Mouse (Mus musculus): ENCODE results near the gene Hps1. TPM values are rescaled to one million over a fixed set of nuclear protein-coding genes. Genes with fewer than 3 reads are reported as not detected.

The Hps1 gene
- polyA plus RNA-seq, 1 experiment from 2014 or later, result 20.6 TPM

- Histone ChIP-seq H3K9me3 (replicated peaks) (no peaks in the 10 kb centered on the region), H3K27ac (replicated peaks) (no peak overlapping the region)
- WGBS, result 67% methylated on average over 8 of the region's 8 CpGs
These were observed 39.4 kb downstream of the Hps1 start for GRCm38 (mm10) chr19:42740163-42740899.

GRCm38 (mm10) chr19:42739734-42740133 is 40.0 kb downstream of the Hps1 start:
- no peaks in the 10 kb centered on the region for H3K27me3 ChIP-seq
- H3K36me3 ChIP-seq, result no peaks in the 10 kb centered on the region
- WGBS, result 90% methylated on average over 6 of the region's 6 CpGs
- peaks cover 40% of the 10 kb centered on the region for H3K4me1 ChIP-seq
- H3K4me3 ChIP-seq (replicated peaks), result no peak overlapping the region
- H3K9ac ChIP-seq, result no peak overlapping the region
- no peak for ATAC-seq (ENCODE audit: insufficient number of reproducible peaks, low FRiP score, low TSS enrichment, low read depth)
- H3K27ac ChIP-seq (replicated peaks), result no peak overlapping the region
- no peaks in the 10 kb centered on the region for H3K9me3 ChIP-seq (replicated peaks)
- no peak overlapping the region for H3K4me2 ChIP-seq (replicated peaks)

More at GRCm38 (mm10) chr19:42740163-42740899, 39.4 kb downstream of the Hps1 start:
- H3K9ac ChIP-seq, result no peak overlapping the region
- peaks cover 43% of the 10 kb centered on the region for H3K4me1 ChIP-seq
- H3K4me3 ChIP-seq (replicated peaks), result no peak overlapping the region
- H3K27me3 ChIP-seq, result no peaks in the 10 kb centered on the region
- ATAC-seq (ENCODE audit: insufficient number of reproducible peaks, low FRiP score, low TSS enrichment, low read depth), result no peak
- H3K4me2 ChIP-seq (replicated peaks), result no peak overlapping the region
- H3K36me3 ChIP-seq, result no peaks in the 10 kb centered on the region

GRCm38 (mm10) chr19:42737753-42738152 is 42.0 kb downstream of the Hps1 start:
- H3K4me2 ChIP-seq (replicated peaks), result no peak overlapping the region
- H3K9me3 ChIP-seq (replicated peaks), result no peaks in the 10 kb centered on the region
- no peak overlapping the region for H3K4me3 ChIP-seq (replicated peaks)
- no peak for ATAC-seq (ENCODE audit: insufficient number of reproducible peaks, low FRiP score, low TSS enrichment, low read depth)
- H3K4me1 ChIP-seq, result peaks cover 27% of the 10 kb centered on the region
- no peak overlapping the region for H3K9ac ChIP-seq
- H3K27ac ChIP-seq (replicated peaks), result no peak overlapping the region
- 48% methylated on average over 9 of the region's 9 CpGs for WGBS
- no peaks in the 10 kb centered on the region for H3K36me3 ChIP-seq
- no peaks in the 10 kb centered on the region for H3K27me3 ChIP-seq

- no peak overlapping the region for H3K9ac ChIP-seq
- peaks cover 5% of the 10 kb centered on the region; the same call in 1 of the 2 replicates for H3K4me1 ChIP-seq
- H3K4me2 ChIP-seq (replicated peaks), result no peak overlapping the region
- no peak for ATAC-seq (ENCODE audit: insufficient number of reproducible peaks, low FRiP score, low TSS enrichment, low read depth)
- H3K27ac ChIP-seq (replicated peaks), result no peak overlapping the region
- no peaks in the 10 kb centered on the region for H3K9me3 ChIP-seq (replicated peaks)
- no peaks in the 10 kb centered on the region for H3K27me3 ChIP-seq
- no peak overlapping the region for H3K4me3 ChIP-seq (replicated peaks)
- H3K36me3 ChIP-seq, result no peaks in the 10 kb centered on the region
- WGBS, result 79% methylated on average over 5 of the region's 5 CpGs
These were observed 44.8 kb downstream of the Hps1 start for GRCm38 (mm10) chr19:42734982-42735381.

- 83% methylated on average over 4 of the region's 4 CpGs for whole genome bisulfite sequencing
- Histone ChIP-seq H3K27ac (replicated peaks) (no peak overlapping the region), H3K36me3 (no peaks in the 10 kb centered on the region), H3K4me3 (replicated peaks) (no peak overlapping the region), H3K9me3 (replicated peaks) (no peaks in the 10 kb centered on the region), H3K4me1 (no peaks in the 10 kb centered on the region; the same call in 1 of the 2 replicates), H3K9ac (no peak overlapping the region), H3K4me2 (replicated peaks) (no peak overlapping the region), H3K27me3 (no peaks in the 10 kb centered on the region)
- no peak for ATAC-seq (ENCODE audit: insufficient number of reproducible peaks, low FRiP score, low TSS enrichment, low read depth)
These were observed 52.4 kb downstream of the Hps1 start for GRCm38 (mm10) chr19:42727424-42727823.

GRCm38 (mm10) chr19:42726766-42727165 is 53.0 kb downstream of the Hps1 start:
- H3K4me3 ChIP-seq (replicated peaks), result no peak overlapping the region
- H3K4me1 ChIP-seq, result no peaks in the 10 kb centered on the region; the same call in 1 of the 2 replicates
- no peaks in the 10 kb centered on the region for H3K27me3 ChIP-seq
- no peaks in the 10 kb centered on the region for H3K9me3 ChIP-seq (replicated peaks)
- no peak overlapping the region for H3K9ac ChIP-seq
- H3K4me2 ChIP-seq (replicated peaks), result no peak overlapping the region
- no peaks in the 10 kb centered on the region for H3K36me3 ChIP-seq
- no peak for ATAC-seq (ENCODE audit: insufficient number of reproducible peaks, low FRiP score, low TSS enrichment, low read depth)
- 90% methylated on average over 10 of the region's 10 CpGs for WGBS
- H3K27ac ChIP-seq (replicated peaks), result no peak overlapping the region

GRCm38 (mm10) chr19:42725973-42726350 is 53.8 kb downstream of the Hps1 start:
- WGBS, result 85% methylated on average over 3 of the region's 3 CpGs
- no peak overlapping the region for H3K4me2 ChIP-seq (replicated peaks)
- no peaks in the 10 kb centered on the region for H3K36me3 ChIP-seq
- no peaks in the 10 kb centered on the region for H3K9me3 ChIP-seq (replicated peaks)
- H3K4me1 ChIP-seq, result no peaks in the 10 kb centered on the region; the same call in 1 of the 2 replicates
- ATAC-seq (ENCODE audit: insufficient number of reproducible peaks, low FRiP score, low TSS enrichment, low read depth), result no peak
- no peak overlapping the region for H3K27ac ChIP-seq (replicated peaks)
- H3K4me3 ChIP-seq (replicated peaks), result no peak overlapping the region
- H3K27me3 ChIP-seq, result no peaks in the 10 kb centered on the region
- no peak overlapping the region for H3K9ac ChIP-seq

- H3K36me3 ChIP-seq, result no peaks in the 10 kb centered on the region
- H3K4me2 ChIP-seq (replicated peaks), result no peak overlapping the region
- H3K4me3 ChIP-seq (replicated peaks), result no peak overlapping the region
- no peak overlapping the region for H3K9ac ChIP-seq
- WGBS, result 57% methylated on average over 16 of the region's 16 CpGs
- H3K4me1 ChIP-seq, result no peaks in the 10 kb centered on the region; the same call in none of the 2 replicates
- no peak for ATAC-seq (ENCODE audit: insufficient number of reproducible peaks, low FRiP score, low TSS enrichment, low read depth)
- no peaks in the 10 kb centered on the region for H3K9me3 ChIP-seq (replicated peaks)
- H3K27me3 ChIP-seq, result no peaks in the 10 kb centered on the region
- H3K27ac ChIP-seq (replicated peaks), result no peak overlapping the region
These were observed 54.5 kb downstream of the Hps1 start for GRCm38 (mm10) chr19:42725056-42725972.

- no peak for ATAC-seq (ENCODE audit: insufficient number of reproducible peaks, low FRiP score, low TSS enrichment, low read depth)
- Histone ChIP-seq H3K4me1 (peaks cover 12% of the 10 kb centered on the region), H3K9me3 (replicated peaks) (no peaks in the 10 kb centered on the region), H3K27ac (replicated peaks) (no peak overlapping the region), H3K36me3 (no peaks in the 10 kb centered on the region), H3K27me3 (no peaks in the 10 kb centered on the region), H3K9ac (no peak overlapping the region), H3K4me2 (replicated peaks) (no peak overlapping the region), H3K4me3 (replicated peaks) (no peak overlapping the region)
- WGBS, result 69% methylated on average over 6 of the region's 6 CpGs
These were observed 56.5 kb downstream of the Hps1 start for GRCm38 (mm10) chr19:42723302-42723701.

GRCm38 (mm10) chr19:42722500-42722899 is 57.3 kb downstream of the Hps1 start:
- 22% methylated on average over 2 of the region's 2 CpGs for WGBS

GRCm38 (mm10) chr19:42718101-42718500 is 61.7 kb downstream of the Hps1 start:
- Histone ChIP-seq H3K27me3 (no peaks in the 10 kb centered on the region), H3K4me2 (replicated peaks) (no peak overlapping the region), H3K9ac (no peak overlapping the region), H3K36me3 (no peaks in the 10 kb centered on the region), H3K4me1 (peaks cover 20% of the 10 kb centered on the region), H3K4me3 (replicated peaks) (no peak overlapping the region), H3K27ac (replicated peaks) (no peak overlapping the region), H3K9me3 (replicated peaks) (no peaks in the 10 kb centered on the region)
- ATAC-seq (ENCODE audit: insufficient number of reproducible peaks, low FRiP score, low TSS enrichment, low read depth), result no peak
- 54% methylated on average over 3 of the region's 3 CpGs for WGBS

More at GRCm38 (mm10) chr19:42722500-42722899, 57.3 kb downstream of the Hps1 start:
- Histone ChIP-seq H3K27ac (replicated peaks) (no peak overlapping the region), H3K9ac (no peak overlapping the region), H3K4me2 (replicated peaks) (no peak overlapping the region), H3K9me3 (replicated peaks) (no peaks in the 10 kb centered on the region), H3K4me1 (peaks cover 15% of the 10 kb centered on the region), H3K36me3 (no peaks in the 10 kb centered on the region), H3K4me3 (replicated peaks) (no peak overlapping the region), H3K27me3 (no peaks in the 10 kb centered on the region)
- ATAC-seq (ENCODE audit: insufficient number of reproducible peaks, low FRiP score, low TSS enrichment, low read depth), result no peak
